Mouse (Mus musculus) embryonic facial prominence, embryonic 11.5 days (tissue): ENCODE measurements at regions not wholly inside any gene's neighbourhood (a gene's known extent, or its start where the extent isn't known, plus 50 kb on each side); places are given as distances from the start of the nearest gene placed in this dataset.
"Not testable (repeated sequence)": the region's sequence is repeated elsewhere in the genome, so short reads cannot be mapped to it uniquely, and the experiment has no call there.

Experiments
- ATAC-seq: fragments of 200-750 bp; cut with Nextera tagmentation; replicated peaks from 2 replicates; pipeline ENCODE4 v1.8.0; 2017; ENCODE audit warnings: low read depth; ENCODE audit not compliant: insufficient number of reproducible peaks, low FRiP score, low TSS enrichment
- DNase-seq: peaks from one replicate; pipeline ENCODE4 v3.0.0-alpha.2; 2015; ENCODE audit warnings: low spot score
- H3K27ac ChIP-seq: fragments of 300-500 bp; sonication (generic); replicated peaks from 2 replicates; pipeline ENCODE4 v1.5.1; 2014; ENCODE audit warnings: mild to moderate bottlenecking, low read depth, low read length, control low read depth
- H3K27me3 ChIP-seq: fragments of 300-500 bp; sonication (generic); 2 replicates; pipeline ENCODE4 v1.6.1; 2014; ENCODE audit warnings: mild to moderate bottlenecking, low read length, moderate library complexity, mixed read lengths; ENCODE audit not compliant: control insufficient read depth, insufficient read depth
- H3K36me3 ChIP-seq: fragments of 300-500 bp; sonication (generic); replicated peaks from 2 replicates; pipeline ENCODE4 v1.6.1; 2014; ENCODE audit warnings: low read depth, mild to moderate bottlenecking, low read length, moderate library complexity, mixed read lengths; ENCODE audit not compliant: control insufficient read depth, insufficient read depth
- H3K4me1 ChIP-seq: fragments of 300-500 bp; sonication (generic); 2 replicates; pipeline ENCODE4 v1.6.1; 2014; ENCODE audit warnings: low read length, mixed read lengths; ENCODE audit not compliant: control insufficient read depth, insufficient read depth
- H3K4me2 ChIP-seq: fragments of 300-500 bp; sonication (generic); 2 replicates; pipeline ENCODE4 v1.6.1; 2014; ENCODE audit warnings: low read depth, mild to moderate bottlenecking, control low read depth, low read length, moderate library complexity
- H3K4me3 ChIP-seq: fragments of 300-500 bp; sonication (generic); 2 replicates; pipeline ENCODE4 v1.5.1; 2014; ENCODE audit warnings: low read depth, low read length, control low read depth
- H3K9ac ChIP-seq: fragments of 300-500 bp; sonication (generic); replicated peaks from 2 replicates; pipeline ENCODE4 v1.6.1; 2014; ENCODE audit warnings: mild to moderate bottlenecking, control low read depth, low read length
- H3K9me3 ChIP-seq: fragments of 300-500 bp; sonication (generic); replicated peaks from 2 replicates; pipeline ENCODE4 v1.6.1; 2016; ENCODE audit warnings: mild to moderate bottlenecking, low read length, inconsistent platforms, mixed read lengths; ENCODE audit not compliant: control insufficient read depth
- WGBS: fragments of 180-500 bp; shearing (Covaris S2); extraction: QIAGEN DNeasy Blood & Tissue Kit; methylation state at CpG from one replicate; pipeline ENCODE4 v1.1.7; 2014; 5-methylcytosine and 5-hydroxymethylcytosine counted together

GRCm38 (mm10) chr19:51355701-51356100 lies 677.3 kb upstream of the Sorcs1 start:
- no peak for ATAC-seq
- Histone ChIP-seq H3K9me3 (no peaks in the 10 kb centered on the region), H3K36me3 (no peaks in the 10 kb centered on the region), H3K4me1 (no peaks in the 10 kb centered on the region), H3K9ac (no peak overlapping the region), H3K4me2 (no peak overlapping the region), H3K27ac (no peak overlapping the region), H3K27me3 (no peaks in the 10 kb centered on the region), H3K4me3 (no peak overlapping the region)
- no peak for DNase-seq
- WGBS, result 91% methylated on average over 1 of the region's 1 CpGs

GRCm38 (mm10) chr19:51340491-51340890 lies 662.0 kb upstream of the Sorcs1 start:
- 98% methylated on average over 2 of the region's 2 CpGs for WGBS
- H3K4me1 ChIP-seq, result no peaks in the 10 kb centered on the region
- H3K9me3 ChIP-seq, result no peaks in the 10 kb centered on the region
- H3K4me2 ChIP-seq, result no peak overlapping the region
- H3K4me3 ChIP-seq, result no peak overlapping the region
- no peaks in the 10 kb centered on the region for H3K27me3 ChIP-seq
- H3K27ac ChIP-seq, result no peak overlapping the region
- H3K36me3 ChIP-seq, result no peaks in the 10 kb centered on the region
- ATAC-seq (no peak), DNase-seq (no peak)
- H3K9ac ChIP-seq, result no peak overlapping the region

- Histone ChIP-seq H3K9me3 (no peaks in the 10 kb centered on the region), H3K4me3 (no peak overlapping the region), H3K4me2 (no peak overlapping the region), H3K36me3 (no peaks in the 10 kb centered on the region), H3K27ac (no peak overlapping the region), H3K27me3 (no peaks in the 10 kb centered on the region), H3K9ac (no peak overlapping the region), H3K4me1 (no peaks in the 10 kb centered on the region)
- no peak for ATAC-seq
- DNase-seq, result no peak
- 39% methylated on average over 2 of the region's 2 CpGs for WGBS
Observed at GRCm38 (mm10) chr19:51330010-51330409, 651.6 kb upstream of the Sorcs1 start.

- Histone ChIP-seq H3K4me1 (no peaks in the 10 kb centered on the region), H3K9me3 (no peaks in the 10 kb centered on the region), H3K27me3 (no peaks in the 10 kb centered on the region), H3K27ac (no peak overlapping the region), H3K36me3 (no peaks in the 10 kb centered on the region), H3K4me2 (no peak overlapping the region), H3K4me3 (no peak overlapping the region), H3K9ac (no peak overlapping the region)
- DNase-seq (no peak), ATAC-seq (no peak)
- WGBS, result 78% methylated on average over 3 of the region's 3 CpGs
Observed at GRCm38 (mm10) chr19:51303708-51304107, 625.3 kb upstream of the Sorcs1 start.

- H3K4me1 ChIP-seq, ATAC-seq, H3K36me3 ChIP-seq, H3K4me3 ChIP-seq, H3K9ac ChIP-seq, DNase-seq, H3K27ac ChIP-seq, H3K9me3 ChIP-seq, H3K27me3 ChIP-seq, H3K4me2 ChIP-seq: not testable (repeated sequence)
- 84% methylated on average over 4 of the region's 4 CpGs for WGBS
Observed at GRCm38 (mm10) chr19:51296631-51297030, 618.2 kb upstream of the Sorcs1 start.

GRCm38 (mm10) chr19:51268978-51269556 lies 590.6 kb upstream of the Sorcs1 start:
- no peaks in the 10 kb centered on the region for H3K4me1 ChIP-seq
- no peak overlapping the region for H3K27ac ChIP-seq
- ATAC-seq (no peak), DNase-seq (peak; percentile 9)
- no peaks in the 10 kb centered on the region for H3K36me3 ChIP-seq
- H3K27me3 ChIP-seq, result no peaks in the 10 kb centered on the region
- no peak overlapping the region for H3K9ac ChIP-seq
- H3K9me3 ChIP-seq, result no peaks in the 10 kb centered on the region
- WGBS, result 29% methylated on average over 4 of the region's 4 CpGs
- no peak overlapping the region for H3K4me3 ChIP-seq
- H3K4me2 ChIP-seq, result no peak overlapping the region

GRCm38 (mm10) chr19:51240295-51240864 lies 561.9 kb upstream of the Sorcs1 start:
- Histone ChIP-seq H3K36me3 (no peaks in the 10 kb centered on the region), H3K4me1 (no peaks in the 10 kb centered on the region), H3K27ac (no peak overlapping the region), H3K4me2 (no peak overlapping the region), H3K9me3 (no peaks in the 10 kb centered on the region), H3K4me3 (no peak overlapping the region), H3K9ac (no peak overlapping the region), H3K27me3 (no peaks in the 10 kb centered on the region)
- DNase-seq, result no peak
- ATAC-seq, result no peak
- WGBS, result 57% methylated on average over 2 of the region's 2 CpGs

GRCm38 (mm10) chr19:51238181-51238523 lies 559.7 kb upstream of the Sorcs1 start:
- Histone ChIP-seq H3K4me1 (no peaks in the 10 kb centered on the region), H3K4me2 (no peak overlapping the region), H3K36me3 (no peaks in the 10 kb centered on the region), H3K9me3 (no peaks in the 10 kb centered on the region), H3K4me3 (no peak overlapping the region), H3K27me3 (no peaks in the 10 kb centered on the region), H3K27ac (no peak overlapping the region), H3K9ac (no peak overlapping the region)
- no peak for ATAC-seq
- no peak for DNase-seq
